ENCODE assay signal across 21 mouse cellular contexts in the genomic region with DNA sequence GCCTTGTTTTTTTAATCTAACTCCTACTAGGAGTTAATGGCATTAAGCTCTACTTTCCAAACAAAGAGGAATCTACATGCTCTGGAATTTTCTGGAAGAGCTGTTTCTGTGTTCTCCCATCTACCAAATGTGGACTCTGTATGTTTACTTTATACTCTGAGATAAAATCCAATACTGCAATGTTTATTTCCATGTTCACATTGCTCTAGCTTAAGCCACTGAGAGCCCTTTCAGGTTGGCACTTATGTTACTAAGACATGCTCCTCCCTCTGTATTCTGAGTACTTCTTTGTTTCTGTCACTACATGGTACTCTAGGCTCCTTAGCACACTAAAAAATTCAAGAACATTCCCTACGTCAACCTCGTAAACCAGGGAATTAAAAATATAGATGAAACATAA.
"Had no signal": no experiment of that assay in that cellular context is flagged by ENCODE, and none has a peak within 500 bp of the region (broad histone marks: within the 10 kb centered on the region; RNA-seq: fewer than 3 reads in every experiment).

No protein-coding gene starts in this region.

- H3K4me2 ChIP-seq: intestine, embryonic 15.5 days; kidney, embryonic 15.5 days; liver, embryonic 13.5 days; midbrain, embryonic 13.5 days; neural tube, embryonic 13.5 days had no signal

- H3K9me3 ChIP-seq: intestine, embryonic 15.5 days; kidney, embryonic 15.5 days; liver, embryonic 13.5 days; midbrain, embryonic 10.5 days; midbrain, embryonic 13.5 days; neural tube, embryonic 13.5 days had no signal

- H3K9ac ChIP-seq: intestine, embryonic 15.5 days; kidney, embryonic 15.5 days; liver, embryonic 13.5 days; midbrain, embryonic 13.5 days; neural tube, embryonic 13.5 days had no signal

- H3K27ac ChIP-seq: intestine, embryonic 15.5 days; kidney, embryonic 15.5 days; left cerebral cortex, adult 2 months; liver, embryonic 13.5 days; midbrain, embryonic 10.5 days; midbrain, embryonic 13.5 days; neural tube, embryonic 13.5 days had no signal

- H3K36me3 ChIP-seq: intestine, embryonic 15.5 days had no signal

- H3K27me3 ChIP-seq: intestine, embryonic 15.5 days; kidney, embryonic 15.5 days; liver, embryonic 13.5 days; megakaryocyte, embryonic 14.5 days; midbrain, embryonic 13.5 days; neural tube, embryonic 13.5 days had no signal

- H3K4me1 ChIP-seq: liver, embryonic 13.5 days; midbrain, embryonic 13.5 days had no signal

- DNase-seq: kidney, adult 11 months; kidney, adult 8-10 months; kidney, postnatal 10 days; kidney, postnatal 36 days; layer of hippocampus, postnatal 36 days; liver, embryonic 13.5 days; retina, postnatal 1 day; right cerebral cortex, postnatal 25 days; spleen, adult 18-20 months; thymus, adult 2 months; thymus, postnatal 14 days; thymus, postnatal 4 days had no signal

- ATAC-seq: intestine, embryonic 15.5 days; midbrain, embryonic 13.5 days; midbrain, embryonic 16.5 days had no signal

- H3K4me3 ChIP-seq: intestine, embryonic 15.5 days; kidney, embryonic 15.5 days; left cerebral cortex, adult 2 months; liver, embryonic 13.5 days; megakaryocyte, embryonic 14.5 days; midbrain, embryonic 10.5 days; midbrain, embryonic 13.5 days; myocyte; neural tube, embryonic 13.5 days had no signal
